Mouse (Mus musculus): Measurements from ENCODE around the gene Fancc. TPM values are rescaled to one million over a fixed set of nuclear protein-coding genes. Genes with fewer than 3 reads are reported as not detected.
A peak's percentile ranks its signal among the peaks of the same experiment; 100 is the strongest.

Gene Fancc
- polyA plus RNA-seq, 1 experiment from 2014 or later, result 15.3 TPM

DNA sequence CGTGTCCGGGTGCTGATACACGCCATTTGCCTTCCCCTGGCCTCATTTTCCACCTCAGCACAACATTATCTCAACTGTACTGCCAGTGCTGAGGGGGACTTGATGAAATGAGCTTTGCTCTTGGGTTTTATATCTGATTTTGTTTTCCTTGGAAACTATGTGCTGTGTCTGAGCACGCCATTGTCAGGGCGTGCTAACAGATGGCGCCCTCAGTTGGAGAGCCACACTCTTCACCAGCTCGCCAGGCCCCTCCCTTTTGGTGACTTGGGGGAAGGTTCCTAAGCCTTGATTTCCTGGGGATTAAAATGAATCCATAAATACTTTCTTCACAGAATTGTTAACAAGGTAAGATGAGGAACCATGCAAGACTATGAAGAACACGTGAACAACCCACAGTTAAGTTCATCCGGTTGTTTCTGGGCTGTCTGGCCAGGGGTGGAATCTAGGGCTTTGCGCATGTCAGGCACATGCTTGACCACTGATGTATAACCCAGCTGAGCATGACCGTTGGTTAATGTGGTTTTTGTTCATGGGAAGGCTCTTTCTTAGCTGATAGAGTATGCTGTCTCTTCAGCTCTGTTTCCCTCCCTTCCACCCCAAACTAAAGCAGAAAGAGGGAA is 210.5 kb downstream of the Fancc start:
- peaks cover 26% of the 10 kb centered on the region for H3K4me1 ChIP-seq (replicated peaks)
- no peak overlapping the region for H3K4me3 ChIP-seq
- H3K27ac ChIP-seq (ENCODE audit: poor library complexity, severe bottlenecking), result no peak overlapping the region; the same call in 1 of the 2 replicates
- no peak for ATAC-seq (ENCODE audit: insufficient number of reproducible peaks, low FRiP score)
- H3K9ac ChIP-seq, result no peak overlapping the region
- no peaks in the 10 kb centered on the region for H3K27me3 ChIP-seq (replicated peaks)
- H3K36me3 ChIP-seq, result peaks cover 80% of the 10 kb centered on the region
- H3K9me3 ChIP-seq (replicated peaks), result no peaks in the 10 kb centered on the region
- no peak overlapping the region for H3K4me2 ChIP-seq
- WGBS, result 79% methylated on average over 11 of the region's 11 CpGs

DNA sequence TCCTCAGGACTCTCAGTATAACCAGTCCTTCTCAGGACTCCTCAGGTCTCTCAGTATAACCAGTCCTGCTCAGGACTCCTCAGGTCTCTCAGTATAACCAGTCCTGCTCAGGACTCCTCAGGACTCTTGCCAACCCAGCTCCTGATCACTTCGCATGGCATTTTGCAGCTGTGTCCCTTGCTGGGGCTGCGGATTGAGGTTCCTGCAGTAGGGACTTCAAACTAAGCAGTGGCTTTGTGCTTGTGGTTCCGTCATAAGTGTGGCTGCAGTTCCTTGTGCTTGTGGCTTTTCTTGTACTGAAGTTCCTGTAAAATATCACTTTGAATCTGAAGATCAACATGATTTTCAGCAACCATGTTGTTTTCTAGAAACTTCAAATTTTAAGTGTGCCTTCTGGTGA is 212.3 kb downstream of the Fancc start:
- H3K9me3 ChIP-seq (replicated peaks), result no peaks in the 10 kb centered on the region
- ATAC-seq (ENCODE audit: insufficient number of reproducible peaks, low FRiP score), result no peak
- no peak overlapping the region for H3K4me3 ChIP-seq
- H3K9ac ChIP-seq, result no peak overlapping the region
- no peak overlapping the region for H3K4me2 ChIP-seq
- peaks cover 44% of the 10 kb centered on the region for H3K4me1 ChIP-seq (replicated peaks)
- no peak overlapping the region for H3K27ac ChIP-seq (ENCODE audit: poor library complexity, severe bottlenecking)
- H3K36me3 ChIP-seq, result peaks cover 67% of the 10 kb centered on the region
- H3K27me3 ChIP-seq (replicated peaks), result no peaks in the 10 kb centered on the region
- WGBS, result 92% methylated on average over 3 of the region's 3 CpGs

DNA sequence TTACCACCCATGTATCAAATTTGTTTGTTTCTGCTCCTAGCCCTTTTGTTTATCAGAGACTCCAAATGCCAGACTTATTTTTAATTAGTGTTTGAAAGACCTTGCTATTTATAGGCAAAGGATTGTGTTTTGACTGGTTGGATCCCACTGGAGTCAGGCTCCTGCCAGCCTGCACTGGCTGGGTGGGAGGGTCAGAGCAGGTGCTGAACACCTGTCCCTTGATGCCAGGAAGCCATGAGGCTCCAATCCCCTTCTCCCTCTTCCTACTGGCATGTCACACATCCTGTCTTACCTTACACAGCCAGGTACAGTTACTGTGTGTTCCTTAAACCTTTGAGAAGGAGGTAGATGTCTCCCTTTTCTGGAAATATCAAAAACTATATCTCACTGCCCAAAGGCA is 213.8 kb downstream of the Fancc start:
- H3K4me3 ChIP-seq, result no peak overlapping the region
- no peak overlapping the region; the same call in 1 of the 2 replicates for H3K9ac ChIP-seq
- no peak overlapping the region for H3K4me2 ChIP-seq
- H3K4me1 ChIP-seq (replicated peaks), result peaks cover 59% of the 10 kb centered on the region
- no peaks in the 10 kb centered on the region for H3K9me3 ChIP-seq (replicated peaks)
- no peak for ATAC-seq (ENCODE audit: insufficient number of reproducible peaks, low FRiP score)
- H3K27ac ChIP-seq (ENCODE audit: poor library complexity, severe bottlenecking), result no peak overlapping the region
- peaks cover 54% of the 10 kb centered on the region for H3K36me3 ChIP-seq
- no peaks in the 10 kb centered on the region for H3K27me3 ChIP-seq (replicated peaks)

DNA sequence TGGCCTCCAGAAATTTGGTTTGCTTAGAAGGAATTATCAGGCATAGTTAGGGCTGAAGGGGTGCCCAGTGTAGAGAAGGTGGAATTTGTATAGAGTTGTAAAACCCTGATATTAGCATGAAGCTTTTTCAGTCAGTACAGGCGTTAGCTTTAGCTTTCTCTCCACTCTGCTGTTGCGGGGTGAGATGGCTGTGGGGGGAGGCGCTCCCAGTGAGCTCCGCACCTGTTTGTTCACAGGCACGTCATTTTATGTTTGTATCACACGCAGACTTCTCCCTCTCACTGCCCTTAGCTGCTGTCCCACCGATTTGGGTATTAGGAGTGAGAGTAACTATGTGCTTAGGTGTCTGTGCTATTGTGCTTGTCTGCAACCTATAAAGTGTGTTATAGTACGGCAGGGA is 215.9 kb downstream of the Fancc start:
- Histone ChIP-seq H3K36me3 (peaks cover 34% of the 10 kb centered on the region), H3K4me1 (replicated peaks) (peaks cover 65% of the 10 kb centered on the region), H3K27ac (ENCODE audit: poor library complexity, severe bottlenecking) (no peak overlapping the region), H3K4me3 (no peak overlapping the region), H3K9me3 (replicated peaks) (no peaks in the 10 kb centered on the region), H3K4me2 (no peak overlapping the region), H3K9ac (no peak overlapping the region), H3K27me3 (replicated peaks) (no peaks in the 10 kb centered on the region)
- 89% methylated on average over 8 of the region's 8 CpGs for WGBS
- no peak for ATAC-seq (ENCODE audit: insufficient number of reproducible peaks, low FRiP score)

DNA sequence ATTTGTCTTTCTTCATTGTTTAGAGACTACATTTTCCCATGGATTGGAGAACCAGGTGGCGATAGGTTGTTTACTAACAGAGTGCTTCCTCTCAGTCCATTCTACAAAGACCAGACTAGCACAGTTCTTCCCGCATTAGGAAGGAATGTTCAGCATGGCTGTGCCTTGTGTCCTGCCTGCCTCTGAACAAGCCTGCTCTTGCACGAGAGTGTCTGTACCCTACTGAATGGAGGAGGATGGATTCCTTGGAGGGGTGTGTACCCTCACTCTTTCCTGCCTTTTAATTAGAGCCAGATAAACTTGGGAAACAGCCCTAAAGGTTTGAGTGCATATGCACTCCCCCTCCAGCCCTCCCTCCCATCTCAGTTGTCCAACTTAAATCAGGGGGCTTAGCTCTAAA is 216.7 kb downstream of the Fancc start:
- Histone ChIP-seq H3K9me3 (replicated peaks) (no peaks in the 10 kb centered on the region), H3K27ac (ENCODE audit: poor library complexity, severe bottlenecking) (no peak overlapping the region), H3K4me1 (replicated peaks) (peaks cover 65% of the 10 kb centered on the region), H3K27me3 (replicated peaks) (no peaks in the 10 kb centered on the region), H3K4me3 (no peak overlapping the region), H3K36me3 (peaks cover 30% of the 10 kb centered on the region), H3K4me2 (peak overlapping the region; percentile 30), H3K9ac (peak overlapping the region; percentile 20; the same call in 1 of the 2 replicates)
- 23% methylated on average over 3 of the region's 3 CpGs for WGBS
- ATAC-seq (ENCODE audit: insufficient number of reproducible peaks, low FRiP score), result peak; percentile 56; the same call in 1 of the 2 replicates

DNA sequence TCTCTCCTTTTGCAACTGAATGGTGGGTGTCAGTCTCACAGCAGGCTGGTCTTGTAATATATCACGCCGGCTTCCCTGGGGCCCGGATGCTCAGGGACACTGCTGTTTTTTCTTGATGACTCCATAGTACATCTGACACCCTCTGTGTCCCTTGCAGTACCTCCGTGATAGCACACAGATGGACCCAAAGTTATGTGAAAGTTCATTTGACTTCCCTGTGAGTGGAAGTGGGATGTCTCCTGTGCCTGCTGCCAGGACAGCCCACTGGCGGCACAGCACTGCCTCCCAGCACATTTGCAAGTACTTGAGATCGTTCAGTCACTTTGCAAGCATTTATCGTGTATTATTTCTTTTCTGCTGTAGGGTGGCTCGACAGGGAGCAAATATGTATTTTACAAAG is 217.3 kb downstream of the Fancc start:
- no peak for ATAC-seq (ENCODE audit: insufficient number of reproducible peaks, low FRiP score)
- Histone ChIP-seq H3K27ac (ENCODE audit: poor library complexity, severe bottlenecking) (no peak overlapping the region; the same call in 1 of the 2 replicates), H3K4me1 (replicated peaks) (peaks cover 65% of the 10 kb centered on the region), H3K9ac (peak overlapping the region; percentile 32; the same call in 1 of the 2 replicates), H3K36me3 (peaks cover 26% of the 10 kb centered on the region), H3K27me3 (replicated peaks) (no peaks in the 10 kb centered on the region), H3K4me3 (no peak overlapping the region), H3K4me2 (peak overlapping the region; percentile 27), H3K9me3 (replicated peaks) (no peaks in the 10 kb centered on the region)
- 42% methylated on average over 8 of the region's 8 CpGs for WGBS

DNA sequence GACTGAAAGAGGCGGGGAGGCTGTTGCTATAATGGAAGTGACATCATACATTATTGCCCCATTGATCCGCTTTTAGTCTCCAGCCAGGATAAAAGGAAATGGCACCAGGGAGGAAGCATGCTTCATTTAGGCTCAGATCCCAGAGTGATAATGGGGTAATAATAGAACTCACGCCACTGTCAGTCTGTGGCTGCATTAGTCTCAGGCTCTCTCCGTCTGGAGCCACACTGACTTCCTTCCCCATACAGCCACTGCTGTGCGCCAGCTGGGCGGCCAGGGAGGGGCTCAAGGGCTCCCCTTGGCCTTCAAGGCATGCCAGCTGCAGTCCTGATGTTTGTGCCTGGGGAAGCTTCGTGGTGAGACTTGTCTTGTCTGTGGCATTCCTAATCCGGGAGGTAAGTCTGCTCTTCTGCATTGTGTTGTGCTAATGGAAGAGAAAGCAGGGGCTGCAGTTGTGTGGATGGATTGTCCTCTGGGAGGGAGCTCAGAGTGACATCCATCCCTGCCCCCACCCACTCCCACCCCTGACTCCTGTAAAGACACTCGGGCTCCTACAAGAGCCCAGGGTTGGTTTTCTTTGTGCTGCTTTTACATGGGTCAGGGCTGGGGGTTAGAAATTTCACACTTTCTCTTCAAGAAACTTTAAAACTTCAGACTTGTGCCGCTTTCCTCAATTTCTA is 218.1 kb downstream of the Fancc start:
- Histone ChIP-seq H3K4me3 (no peak overlapping the region), H3K27ac (ENCODE audit: poor library complexity, severe bottlenecking) (peak overlapping the region; percentile 81), H3K9ac (peak overlapping the region; percentile 38), H3K4me2 (peak overlapping the region; percentile 27), H3K9me3 (replicated peaks) (no peaks in the 10 kb centered on the region), H3K27me3 (replicated peaks) (no peaks in the 10 kb centered on the region), H3K36me3 (peaks cover 22% of the 10 kb centered on the region), H3K4me1 (replicated peaks) (peaks cover 68% of the 10 kb centered on the region)
- ATAC-seq (ENCODE audit: insufficient number of reproducible peaks, low FRiP score), result no peak
- 13% methylated on average over 10 of the region's 10 CpGs for WGBS

DNA sequence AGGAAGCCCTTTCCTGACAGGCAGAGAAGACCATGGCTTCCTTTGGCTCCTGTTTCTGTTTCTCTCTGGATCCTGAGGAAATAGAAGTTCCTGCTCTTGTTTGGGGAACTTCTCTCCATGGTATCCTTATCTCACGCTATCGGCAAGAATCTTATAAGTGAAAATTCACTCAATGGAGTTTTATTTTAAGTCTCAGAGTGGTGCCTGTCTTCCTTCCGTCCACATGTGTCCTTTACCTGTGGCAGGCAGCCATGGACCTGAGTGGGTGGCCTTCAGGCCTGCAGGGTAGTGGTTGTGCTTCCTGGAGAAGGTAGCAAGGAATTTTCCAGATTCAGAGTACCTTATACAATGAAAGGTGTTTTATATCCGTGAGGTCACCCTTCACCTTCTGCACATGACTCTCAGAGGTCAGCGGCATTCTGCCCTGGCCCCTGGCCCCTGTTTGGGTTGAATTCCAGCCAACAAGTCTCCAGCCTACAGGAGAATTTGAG is 218.9 kb downstream of the Fancc start:
- H3K27me3 ChIP-seq (replicated peaks), result no peaks in the 10 kb centered on the region
- 33% methylated on average over 5 of the region's 5 CpGs for WGBS
- H3K9ac ChIP-seq, result peak overlapping the region; percentile 53
- no peak overlapping the region for H3K4me3 ChIP-seq
- H3K27ac ChIP-seq (ENCODE audit: poor library complexity, severe bottlenecking), result peak overlapping the region; percentile 81
- ATAC-seq (ENCODE audit: insufficient number of reproducible peaks, low FRiP score), result no peak
- H3K9me3 ChIP-seq (replicated peaks), result no peaks in the 10 kb centered on the region
- peaks cover 68% of the 10 kb centered on the region for H3K4me1 ChIP-seq (replicated peaks)
- peaks cover 15% of the 10 kb centered on the region for H3K36me3 ChIP-seq
- H3K4me2 ChIP-seq, result peak overlapping the region; percentile 27

DNA sequence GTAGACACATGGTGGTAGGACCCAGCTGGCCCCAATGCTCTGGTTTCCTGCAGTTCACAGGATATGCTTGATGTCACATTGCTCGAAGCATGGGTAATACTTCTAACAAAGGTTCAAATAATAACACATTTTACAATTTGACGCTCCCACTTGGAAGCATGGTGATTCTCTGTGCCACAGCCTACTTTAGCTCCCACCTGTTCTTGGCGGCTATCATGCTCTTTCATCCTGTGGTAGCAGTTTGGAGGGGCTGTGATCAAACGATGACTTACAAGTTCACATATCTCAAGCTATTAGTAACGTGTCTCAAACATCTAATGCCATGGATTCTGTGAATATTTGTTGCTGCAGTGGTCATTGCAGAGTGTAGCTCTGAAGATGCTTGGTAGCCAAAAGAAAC is 219.8 kb downstream of the Fancc start:
- Histone ChIP-seq H3K27ac (ENCODE audit: poor library complexity, severe bottlenecking) (no peak overlapping the region), H3K9ac (no peak overlapping the region), H3K27me3 (replicated peaks) (no peaks in the 10 kb centered on the region), H3K9me3 (replicated peaks) (no peaks in the 10 kb centered on the region), H3K4me3 (no peak overlapping the region), H3K4me1 (replicated peaks) (peaks cover 71% of the 10 kb centered on the region), H3K4me2 (no peak overlapping the region), H3K36me3 (peaks cover 8% of the 10 kb centered on the region; the same call in 1 of the 2 replicates)
- WGBS, result 49% methylated on average over 5 of the region's 5 CpGs
- ATAC-seq (ENCODE audit: insufficient number of reproducible peaks, low FRiP score), result no peak

DNA sequence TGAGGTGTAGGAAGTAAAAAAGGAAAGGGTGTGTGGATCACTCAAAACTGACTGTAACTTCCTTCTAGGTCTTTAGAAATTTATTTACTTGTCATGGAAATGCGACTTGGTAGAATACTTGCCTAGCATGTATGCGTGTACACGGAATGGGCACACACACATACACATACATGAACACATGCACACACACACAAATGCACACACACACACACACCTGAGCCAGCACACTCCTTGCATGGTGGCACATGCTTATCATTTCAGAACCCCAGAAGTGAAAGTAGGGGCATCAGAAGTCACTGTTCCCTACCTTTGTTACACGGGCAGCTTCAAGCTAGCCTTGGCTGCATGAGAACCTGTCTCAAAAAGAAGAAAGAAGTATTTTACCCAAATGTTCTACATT is 220.7 kb downstream of the Fancc start:
- H3K4me3 ChIP-seq, result no peak overlapping the region
- H3K27me3 ChIP-seq (replicated peaks), result no peaks in the 10 kb centered on the region
- H3K9ac ChIP-seq, result no peak overlapping the region
- H3K27ac ChIP-seq (ENCODE audit: poor library complexity, severe bottlenecking), result no peak overlapping the region
- H3K4me2 ChIP-seq, result no peak overlapping the region
- H3K4me1 ChIP-seq (replicated peaks), result peaks cover 69% of the 10 kb centered on the region
- 90% methylated on average over 4 of the region's 4 CpGs for WGBS
- H3K36me3 ChIP-seq, result no peaks in the 10 kb centered on the region
- no peak for ATAC-seq (ENCODE audit: insufficient number of reproducible peaks, low FRiP score)
- no peaks in the 10 kb centered on the region for H3K9me3 ChIP-seq (replicated peaks)

DNA sequence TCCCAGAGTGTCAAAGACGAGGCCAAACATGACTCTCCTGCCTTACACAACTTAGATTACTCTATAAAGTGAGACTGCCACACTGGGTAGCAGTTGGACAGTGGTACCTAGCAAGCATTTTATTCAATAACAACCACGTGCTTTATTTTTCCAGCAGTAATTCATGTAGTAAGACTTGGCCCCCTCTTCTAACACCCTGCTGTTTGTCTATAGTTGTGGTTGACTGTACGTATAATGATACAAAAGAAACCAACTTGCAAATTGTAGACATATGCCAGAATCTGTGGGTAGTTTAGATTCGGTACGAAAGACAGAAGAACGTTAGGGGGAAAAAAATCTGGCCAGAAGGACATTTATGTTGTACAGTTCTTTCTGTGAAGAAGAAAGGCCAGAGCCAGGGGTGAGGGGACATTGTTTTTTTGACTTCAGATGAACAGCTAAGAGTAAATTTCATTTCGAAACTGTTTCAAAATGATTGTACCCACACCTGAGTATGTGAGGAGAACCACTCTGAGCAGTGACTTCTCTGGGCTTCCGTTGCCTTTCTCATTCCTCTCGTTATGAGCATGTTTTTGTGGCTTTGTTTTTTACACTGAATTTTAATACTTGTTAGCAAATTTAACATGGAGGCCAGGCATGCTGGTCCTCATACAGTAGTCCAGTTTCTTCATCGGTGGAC is 222.5 kb downstream of the Fancc start:
- Histone ChIP-seq H3K36me3 (no peaks in the 10 kb centered on the region), H3K27ac (ENCODE audit: poor library complexity, severe bottlenecking) (no peak overlapping the region), H3K9ac (no peak overlapping the region), H3K27me3 (replicated peaks) (no peaks in the 10 kb centered on the region), H3K9me3 (replicated peaks) (no peaks in the 10 kb centered on the region), H3K4me2 (no peak overlapping the region), H3K4me3 (no peak overlapping the region), H3K4me1 (replicated peaks) (peaks cover 62% of the 10 kb centered on the region)
- no peak for ATAC-seq (ENCODE audit: insufficient number of reproducible peaks, low FRiP score)
- WGBS, result 84% methylated on average over 10 of the region's 10 CpGs
